Mouse (Mus musculus) cerebellum, postnatal 14 days (tissue): ENCODE measurements around the gene Zfp831.

Experiments used
- DNase-seq, 2 experiments: peaks; one replicate each; pipeline ENCODE4 v3.0.0; 2021; ENCODE audit warnings: mixed read lengths in 2 of 2

Zfp831 gene

GRCm38 (mm10) chr2:174655341-174655740 is 12.0 kb downstream of the Zfp831 start:
- no peak for DNase-seq

GRCm38 (mm10) chr2:174658229-174658844 is 15.0 kb downstream of the Zfp831 start:
- no peak for DNase-seq

- DNase-seq, result no peak
Measured at GRCm38 (mm10) chr2:174659874-174660273, 16.5 kb downstream of the Zfp831 start.

GRCm38 (mm10) chr2:174660321-174660720 is 17.0 kb downstream of the Zfp831 start:
- no peak for DNase-seq

- DNase-seq, result no peak
Measured at GRCm38 (mm10) chr2:174661436-174662171, 18.3 kb downstream of the Zfp831 start.

GRCm38 (mm10) chr2:174662593-174662992 is 19.3 kb downstream of the Zfp831 start:
- no peak for DNase-seq

GRCm38 (mm10) chr2:174665404-174665803 is 22.1 kb downstream of the Zfp831 start:
- DNase-seq, result no peak

- DNase-seq, result no peak
Measured at GRCm38 (mm10) chr2:174668806-174669205, 25.5 kb downstream of the Zfp831 start.

GRCm38 (mm10) chr2:174672506-174673190 is 29.3 kb downstream of the Zfp831 start:
- DNase-seq, result peak; percentile 11 to 12

- DNase-seq, result peak; percentile 97 to 98
Measured at GRCm38 (mm10) chr2:174673592-174674286, 30.4 kb downstream of the Zfp831 start.

- DNase-seq, result no peak
Measured at GRCm38 (mm10) chr2:174674287-174675045, 31.1 kb downstream of the Zfp831 start.

GRCm38 (mm10) chr2:174675642-174676041 is 32.3 kb downstream of the Zfp831 start:
- DNase-seq, result peak; percentile 87 to 92

GRCm38 (mm10) chr2:174701351-174701750 is 58.0 kb downstream of the Zfp831 start:
- no peak for DNase-seq

GRCm38 (mm10) chr2:174707101-174707500 is 63.8 kb downstream of the Zfp831 start:
- no peak for DNase-seq

GRCm38 (mm10) chr2:174708587-174708986 is 65.3 kb downstream of the Zfp831 start:
- DNase-seq, result peak in 1 of 2 experiments; percentile 17

- DNase-seq, result no peak
Measured at GRCm38 (mm10) chr2:174710185-174710584, 66.9 kb downstream of the Zfp831 start.

- DNase-seq, result no peak
Measured at GRCm38 (mm10) chr2:174712043-174712442, 68.7 kb downstream of the Zfp831 start.

GRCm38 (mm10) chr2:174715938-174716337 is 72.6 kb downstream of the Zfp831 start:
- DNase-seq, result no peak

GRCm38 (mm10) chr2:174717857-174718256 is 74.5 kb downstream of the Zfp831 start:
- DNase-seq, result no peak

- DNase-seq, result no peak
Measured at GRCm38 (mm10) chr2:174727114-174727823, 83.9 kb downstream of the Zfp831 start.

- no peak for DNase-seq
Measured at GRCm38 (mm10) chr2:174731939-174732338, 88.6 kb downstream of the Zfp831 start.

GRCm38 (mm10) chr2:174735270-174735669 is 91.9 kb downstream of the Zfp831 start:
- no peak for DNase-seq
